23 mouse cellular contexts compared by ENCODE assay signal in genomic region chr2:36415174-36415573, GRCm38 (mm10). TPM values are rescaled to one million over a fixed set of nuclear protein-coding genes. Genes with fewer than 3 reads are reported as not detected.
DNase-seq lines count a peak whose midpoint lies in the region; TF ChIP-seq lines count a peak whose summit lies in the region.
"Not testable (repeated sequence)": the region's sequence is repeated elsewhere in the genome, so short reads cannot be mapped to it uniquely, and the experiment has no call there.
"Had no signal": no experiment of that assay in that cellular context is flagged by ENCODE, and none has a peak within 500 bp of the region (broad histone marks: within the 10 kb centered on the region; RNA-seq: fewer than 3 reads in every experiment).

No protein-coding gene starts in this region.

- not testable (repeated sequence) for H3K36me3 ChIP-seq in ES-Bruce4 (ENCODE audit: control insufficient read depth, insufficient read depth, low read length, poor library complexity, severe bottlenecking); ES-E14 (ENCODE audit: control insufficient read depth, insufficient read depth, low read length, poor library complexity, severe bottlenecking)

- peak; percentile 86 for DNase-seq in ES-CJ7 (ENCODE audit: low read depth, low spot score)
- peak; percentile 35 for DNase-seq in ES-E14 (ENCODE audit: low read depth, low spot score)
- DNase-seq in R1 (ENCODE audit: low read depth, low spot score): peak; percentile 91
- peak; percentile 9 for DNase-seq in WW6 (ENCODE audit: low read depth, low spot score)
- DNase-seq in ZHBTc4 (ENCODE audit: low read depth, low spot score): peak; percentile 81

- in situ Hi-C loops in ES-E14 (cut with MboI; ENCODE audit: low sequenced_read_pairs in 2 of 2, unreplicated experiment in 2 of 2): not testable (repeated sequence)

- TF ChIP-seq CTCF in ES-Bruce4 (IDR thresholded peaks at IDR 0.05; ENCODE audit: low read depth, low read length): not testable (repeated sequence)

- not testable (repeated sequence) for TF ChIP-seq POLR2A in ES-Bruce4 (IDR thresholded peaks at IDR 0.05; ENCODE audit: insufficient read depth, low read length)

- not testable (repeated sequence) for H3K4me1 ChIP-seq in ES-Bruce4 (ENCODE audit: control insufficient read depth, insufficient read depth, low read length); ES-E14 (ENCODE audit: control insufficient read depth in 2 of 2, insufficient read depth in 2 of 2, low read length in 2 of 2, poor library complexity in 1 of 2)

- H3K27ac ChIP-seq in ES-Bruce4 (ENCODE audit: insufficient read depth, low read length) (peak overlapping the region; percentile 96), ES-E14 (ENCODE audit: insufficient read depth, low read depth, low read length, poor library complexity, severe bottlenecking) (peak overlapping the region; percentile 84; the same call in 1 of the 2 replicates)

- H3K9me3 ChIP-seq in ES-Bruce4 (replicated peaks; ENCODE audit: control insufficient read depth, insufficient read depth, low read length, poor library complexity, severe bottlenecking): peaks cover 13% of the 10 kb centered on the region
- not testable (repeated sequence) for H3K9me3 ChIP-seq in ES-E14 (ENCODE audit: control insufficient read depth, insufficient read depth, low read depth, low read length)

- not testable (repeated sequence) for H3K4me3 ChIP-seq in ES-Bruce4 (ENCODE audit: low read depth, low read length); ES-E14 (ENCODE audit: insufficient read depth in 1 of 2, low read depth in 1 of 2, low read length in 2 of 2, poor library complexity in 1 of 2, severe bottlenecking in 1 of 2)

- H3K27me3 ChIP-seq in ES-Bruce4 (ENCODE audit: control insufficient read depth, insufficient read depth, low read length, poor library complexity, severe bottlenecking): not testable (repeated sequence)

- not testable (repeated sequence) for TF ChIP-seq EP300 in ES-Bruce4 (IDR thresholded peaks at IDR 0.05; ENCODE audit: insufficient read depth, low read depth, low read length)

- not testable (repeated sequence) for H3K9ac ChIP-seq in ES-Bruce4 (ENCODE audit: low read depth, poor library complexity, severe bottlenecking); ES-E14 (ENCODE audit: insufficient read depth, low read depth, low read length, poor library complexity, severe bottlenecking)

RNA-seq across cellular contexts. Expression of gene Olfr339, which starts 3.6 kb away (rescaled TPM):
- polyA plus RNA-seq in ES-Bruce4 (2011; ENCODE audit: insufficient read depth, insufficient read length, low read depth, missing spikeins): not detected in 2 replicates
- total RNA-seq in ES-E14 (2012; rRNA removed): not detected in 2 replicates
- total RNA-seq: adrenal gland, adult 18-20 months; adrenal gland, adult 2 months; adrenal gland, adult 8-10 months; adrenal gland, postnatal 10 days; adrenal gland, postnatal 14 days; adrenal gland, postnatal 25 days; adrenal gland, postnatal 36 days; adrenal gland, postnatal 4 days; CH12.LX; MEL had no signal
- polyA plus RNA-seq: activated CD4-positive, CD25-positive, alpha-beta regulatory T cell, adult 4 months; adrenal gland, adult 2 months; brain, embryonic 14.5 days; C2C12; CD4-positive, CD25-positive, alpha-beta regulatory T cell, adult 4 months; cerebellum, adult 2 months; G1E; Patski had no signal

RNA-seq across cellular contexts. Expression of gene Olfr340, which starts 37.2 kb away (rescaled TPM):
- not detected in 2 replicates for polyA plus RNA-seq in ES-Bruce4 (2011; ENCODE audit: insufficient read depth, insufficient read length, low read depth, missing spikeins)
- 0.69 TPM in 1 of 2 replicates, not detected in the other for total RNA-seq in ES-E14 (2012; rRNA removed)
- total RNA-seq: adrenal gland, adult 18-20 months; adrenal gland, adult 2 months; adrenal gland, adult 8-10 months; adrenal gland, postnatal 10 days; adrenal gland, postnatal 14 days; adrenal gland, postnatal 25 days; adrenal gland, postnatal 36 days; adrenal gland, postnatal 4 days; CH12.LX; G1E; MEL had no signal
- polyA plus RNA-seq: activated CD4-positive, CD25-positive, alpha-beta regulatory T cell, adult 4 months; adrenal gland, adult 2 months; brain, embryonic 14.5 days; C2C12; CD4-positive, CD25-positive, alpha-beta regulatory T cell, adult 4 months; cerebellum, adult 2 months; G1E; Patski had no signal

RNA-seq across cellular contexts. Expression of gene Olfr338, which starts 41.9 kb away (rescaled TPM):
- not detected in 2 replicates for polyA plus RNA-seq in ES-Bruce4 (2011; ENCODE audit: insufficient read depth, insufficient read length, low read depth, missing spikeins)
- total RNA-seq in ES-E14 (2012; rRNA removed): not detected in 2 replicates
- total RNA-seq: adrenal gland, adult 18-20 months; adrenal gland, adult 2 months; adrenal gland, postnatal 14 days; adrenal gland, postnatal 25 days; adrenal gland, postnatal 36 days; adrenal gland, postnatal 4 days; CH12.LX; G1E; MEL had no signal
- polyA plus RNA-seq: adrenal gland, adult 2 months; brain, embryonic 14.5 days; C2C12; cerebellum, adult 2 months; G1E had no signal

Comparison
In these comparisons a context has a peak if more than half of its experiments do, and no peak if none do; other contexts are left out.
1. DNase-seq: peak in every context shown above with its lines; median percentile 91 in R1; 86 in ES-CJ7; 81 in ZHBTc4; 35 in ES-E14; 9 in WW6.